Mouse (Mus musculus) small intestine, adult 10 weeks (tissue): Measurements from ENCODE around the gene 2310009B15Rik. TPM values are rescaled to one million over a fixed set of nuclear protein-coding genes. Genes with fewer than 3 reads are reported as not detected.

ENCODE experiments used
- polyA plus RNA-seq: library from polyadenylated mRNA; stranded (reverse); fragments of 350-450 nt; fragmentation: Illumina TruSeq; extraction: RNeasy Lipid Tissue Mini Kit (QIAGEN cat#74804); gene quantifications from one replicate; pipeline ENCODE4 v1.2.3, GENCODE M21; 2014; ENCODE audit warnings: low replicate concordance

The 2310009B15Rik gene
- polyA plus RNA-seq, result 3.6 TPM

DNA sequence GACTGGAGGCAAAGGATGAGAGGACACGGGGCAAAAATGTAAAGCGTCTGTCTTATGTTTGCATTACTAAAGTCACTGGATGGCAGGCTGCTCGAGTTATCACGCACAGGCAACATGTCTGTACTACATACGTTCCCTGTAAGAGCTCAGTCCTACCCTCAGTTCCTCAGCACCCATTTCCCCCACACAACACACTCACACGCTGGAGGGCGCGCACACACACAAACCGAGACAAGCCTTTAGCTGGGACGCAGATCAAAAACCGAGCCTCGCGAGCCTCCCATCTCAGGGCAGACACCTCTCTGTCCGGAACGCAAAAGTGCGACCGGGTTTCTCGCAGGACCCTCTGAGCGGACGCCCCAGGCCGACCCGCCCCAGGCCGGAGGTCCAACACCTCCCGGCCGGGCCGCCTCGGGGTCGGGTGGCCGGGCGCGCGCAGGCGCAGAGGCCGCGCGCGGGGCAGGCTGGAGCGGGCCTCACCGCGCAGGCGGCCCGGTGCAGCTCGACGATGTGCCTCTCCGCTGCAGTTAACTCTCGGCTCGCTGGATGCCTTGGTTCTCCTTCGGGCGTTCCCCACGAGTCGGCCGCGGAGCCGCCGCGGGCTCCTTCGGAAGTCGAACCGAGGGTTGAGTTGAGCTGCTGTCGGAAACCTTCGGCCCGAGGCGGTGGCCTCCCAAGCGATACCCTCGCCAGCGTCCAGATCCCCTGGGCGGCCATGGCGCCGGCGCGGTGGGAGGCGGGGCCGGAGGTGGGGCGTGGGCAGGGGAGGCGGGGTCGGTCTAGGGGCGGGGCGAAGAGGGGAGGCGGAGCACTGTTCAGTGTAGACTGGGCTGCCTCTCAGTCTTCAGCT, at the start of gene 2310009B15Rik:
Gene 2310009B15Rik, minus strand, starts transcription at position 752 of the 850 bp plus-strand sequence.

DNA sequence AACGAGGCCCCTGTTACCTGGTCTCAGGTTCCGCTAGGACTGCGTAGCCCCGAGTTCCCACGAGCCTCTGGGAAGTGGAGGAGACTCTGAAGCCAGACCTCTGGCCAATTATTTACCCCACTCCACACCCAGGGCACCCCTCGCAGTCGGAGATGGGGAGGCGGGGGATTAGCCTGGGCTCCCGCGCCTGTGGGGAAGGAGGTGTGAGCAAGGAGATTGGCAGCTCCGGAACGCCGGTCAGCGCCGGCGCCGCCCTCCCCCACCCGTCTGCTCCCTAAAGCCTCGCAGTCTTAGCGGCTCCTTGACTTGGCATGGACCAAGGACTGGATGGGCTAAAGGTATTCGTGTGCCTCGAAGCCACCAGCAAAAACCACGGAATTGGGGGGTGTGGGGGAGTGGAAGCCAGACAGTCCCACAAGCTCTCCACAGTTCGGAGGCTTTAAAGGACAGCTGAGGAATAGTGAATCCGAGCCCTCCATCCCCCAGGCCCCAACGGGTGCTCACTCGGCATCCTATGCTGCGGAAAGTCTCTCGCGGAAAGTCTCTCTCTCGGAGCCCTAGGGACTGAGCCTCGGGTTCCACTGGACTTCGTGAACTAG, 8.0 kb downstream of the 2310009B15Rik start, which contains the start of gene Lhx9:
Gene Lhx9, minus strand, starts transcription at position 67 of the 599 bp plus-strand sequence.

Other genes with a start within 250 kb of the 2310009B15Rik start
- 41.8 TPM for gene Nek7, start 236.7 kb downstream of the 2310009B15Rik start, polyA plus RNA-seq
- not detected for gene Lhx9, start 8.3 kb downstream of the 2310009B15Rik start, polyA plus RNA-seq
- 54.0 TPM for gene Dennd1b, start 106.6 kb upstream of the 2310009B15Rik start, polyA plus RNA-seq